Mouse (Mus musculus) brain, embryonic 14.5 days (tissue): ENCODE data around the gene Cpne4.

Source experiments
- CTCF ChIP-seq: fragments of 200-500 bp; IDR thresholded peaks from 2 replicates; pipeline ENCODE4 v1.5.1; 2012; ENCODE audit warnings: inconsistent platforms, mild to moderate bottlenecking, moderate library complexity, borderline replicate concordance; ENCODE audit not compliant: insufficient read depth, insufficient read length; ENCODE audit errors: extremely low read depth
- POLR2A ChIP-seq: fragments of 200-500 bp; IDR thresholded peaks from 2 replicates; pipeline ENCODE4 v1.6.1; 2012; ENCODE audit warnings: mild to moderate bottlenecking, inconsistent platforms, borderline replicate concordance; ENCODE audit not compliant: poor library complexity, insufficient read depth, insufficient read length, severe bottlenecking; ENCODE audit errors: extremely low read depth

DNA sequence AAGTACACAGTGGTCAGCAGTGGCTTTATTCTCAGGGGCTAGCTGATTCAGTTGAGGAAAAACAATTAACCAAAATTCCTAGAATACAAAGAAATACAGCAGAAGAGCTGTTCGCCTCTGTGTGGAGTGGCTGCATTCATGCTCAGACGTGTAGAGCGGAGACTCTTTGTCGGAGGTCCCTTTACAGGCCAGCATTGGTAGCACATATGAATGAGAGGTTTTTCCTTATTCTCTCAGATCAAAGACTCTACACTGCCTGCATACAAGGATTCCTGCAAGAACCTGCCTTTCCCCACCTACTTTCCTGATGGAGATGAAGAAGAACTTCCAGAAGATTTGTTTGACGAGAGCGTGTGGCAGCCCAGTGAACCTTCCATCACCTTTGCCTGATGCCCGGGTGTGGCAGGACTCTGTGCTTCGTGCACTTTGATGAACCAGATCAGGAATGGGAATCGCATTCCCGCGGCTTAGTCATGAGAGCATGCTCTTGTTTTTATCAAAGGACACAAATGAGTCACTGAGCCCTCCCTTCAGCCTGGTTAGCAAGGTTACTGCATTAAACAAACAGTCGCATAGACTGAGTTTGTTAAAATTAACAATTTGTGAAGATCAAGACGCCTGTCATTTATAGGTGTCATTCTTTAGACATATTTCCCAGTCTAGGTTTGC lies 529.8 kb downstream of the Cpne4 start:
- TF ChIP-seq CTCF (no peak), POLR2A (no peak)
